Mouse (Mus musculus) embryonic facial prominence, embryonic 13.5 days (tissue): ENCODE data around the gene Map10. TPM values are rescaled to one million over a fixed set of nuclear protein-coding genes. Genes with fewer than 3 reads are reported as not detected.

Experiments used
- ATAC-seq: fragments of 200-750 bp; cut with Nextera tagmentation; 2 replicates; pipeline ENCODE4 v1.8.0; 2017; ENCODE audit warnings: low read depth; ENCODE audit not compliant: insufficient number of reproducible peaks, insufficient read depth, low FRiP score, low TSS enrichment
- H3K27ac ChIP-seq: fragments of 300-500 bp; sonication (generic); 2 replicates; pipeline ENCODE4 v1.5.1; 2015; ENCODE audit warnings: moderate library complexity, mild to moderate bottlenecking, inconsistent platforms
- H3K27me3 ChIP-seq: fragments of 300-500 bp; sonication (generic); 2 replicates; pipeline ENCODE4 v1.6.1; 2015; ENCODE audit warnings: mild to moderate bottlenecking, inconsistent platforms
- H3K36me3 ChIP-seq: fragments of 300-500 bp; sonication (generic); 2 replicates; pipeline ENCODE4 v1.6.1; 2015; ENCODE audit warnings: mild to moderate bottlenecking, inconsistent platforms
- H3K4me1 ChIP-seq: fragments of 300-500 bp; sonication (generic); 2 replicates; pipeline ENCODE4 v1.6.1; 2015; ENCODE audit warnings: inconsistent platforms
- H3K4me2 ChIP-seq: fragments of 300-500 bp; sonication (generic); 2 replicates; pipeline ENCODE4 v1.6.1; 2015; ENCODE audit warnings: moderate library complexity, mild to moderate bottlenecking, inconsistent platforms
- H3K4me3 ChIP-seq: fragments of 300-500 bp; sonication (generic); 2 replicates; pipeline ENCODE4 v1.5.1; 2015; ENCODE audit warnings: mild to moderate bottlenecking, inconsistent platforms
- H3K9ac ChIP-seq: fragments of 300-500 bp; sonication (generic); 2 replicates; pipeline ENCODE4 v1.6.1; 2015; ENCODE audit warnings: mild to moderate bottlenecking, inconsistent platforms
- H3K9me3 ChIP-seq: fragments of 300-500 bp; sonication (generic); 2 replicates; pipeline ENCODE4 v1.6.1; 2016; ENCODE audit warnings: inconsistent platforms
- WGBS: fragments of 180-500 bp; shearing (Covaris S2); methylation state at CpG from one replicate; pipeline ENCODE4 v1.1.7; 2015; ENCODE audit warnings: mixed read lengths; 5-methylcytosine and 5-hydroxymethylcytosine counted together
- polyA plus RNA-seq: library from polyadenylated mRNA; unstranded; fragments of >200 nt; fragmentation: Nextera tagmentation; extraction: Ambion mirVana; gene quantifications from 2 replicates; pipeline ENCODE4 v1.2.1, GENCODE M21; 2015

Map10 gene
- polyA plus RNA-seq, 1 experiment from 2014 or later, result 5.7 TPM

DNA sequence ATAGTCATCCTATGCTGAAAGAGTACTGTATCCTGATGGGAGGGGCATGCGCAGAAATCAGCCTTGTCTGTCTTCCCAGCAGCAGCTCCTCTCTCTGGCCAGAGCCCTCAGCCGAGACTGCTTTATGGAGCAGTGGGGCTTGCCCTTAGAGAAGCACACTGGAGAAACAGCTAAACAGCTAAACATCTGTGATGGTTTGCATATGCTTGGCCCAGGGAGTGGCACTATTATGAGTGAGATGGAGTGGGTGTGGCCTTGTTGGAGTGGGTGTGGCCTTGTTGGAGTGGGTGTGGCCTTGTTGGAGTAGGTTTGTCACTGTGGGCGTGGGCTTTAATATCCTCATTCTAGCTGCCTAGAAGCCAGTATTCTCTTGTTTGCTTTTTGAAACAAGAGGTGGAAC, 23.6 kb downstream of the Map10 start:
- H3K27ac ChIP-seq, result no peak overlapping the region
- H3K4me2 ChIP-seq, result no peak overlapping the region
- H3K9me3 ChIP-seq, result no peaks in the 10 kb centered on the region
- ATAC-seq, result no peak
- no peak overlapping the region for H3K4me3 ChIP-seq
- 74% methylated on average over 3 of the region's 3 CpGs for WGBS
- H3K4me1 ChIP-seq, result 0 out of 2 replicates have a peak, but pooled peaks cover 3% of the 10 kb centered on the region
- H3K9ac ChIP-seq, result no peak overlapping the region
- no peaks in the 10 kb centered on the region for H3K27me3 ChIP-seq
- no peaks in the 10 kb centered on the region for H3K36me3 ChIP-seq

DNA sequence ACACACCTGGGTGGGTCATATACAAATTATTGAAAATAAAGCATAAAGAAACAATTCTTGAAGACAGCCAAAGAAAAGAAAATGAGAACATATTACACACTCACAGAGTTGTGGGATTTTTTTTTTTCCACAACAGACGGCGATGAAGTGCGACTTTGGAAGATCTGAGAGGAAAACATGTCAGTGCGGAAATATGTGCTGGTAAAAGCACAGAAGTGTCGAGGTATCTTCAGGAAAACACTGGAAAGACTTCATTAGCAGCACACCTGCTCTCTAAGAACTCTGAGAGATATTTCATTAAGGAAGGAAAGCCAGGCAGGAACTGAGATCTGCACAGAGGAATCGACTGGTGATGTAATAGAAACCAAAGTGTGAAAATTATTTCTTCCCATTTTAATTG, 26.3 kb downstream of the Map10 start:
- Histone ChIP-seq H3K27me3 (no peaks in the 10 kb centered on the region), H3K4me3 (no peak overlapping the region), H3K9me3 (no peaks in the 10 kb centered on the region), H3K4me1 (0 out of 2 replicates have a peak, but pooled peaks cover 3% of the 10 kb centered on the region), H3K9ac (no peak overlapping the region), H3K36me3 (no peaks in the 10 kb centered on the region), H3K4me2 (no peak overlapping the region), H3K27ac (no peak overlapping the region)
- ATAC-seq, result no peak
- WGBS, result 84% methylated on average over 6 of the region's 6 CpGs

DNA sequence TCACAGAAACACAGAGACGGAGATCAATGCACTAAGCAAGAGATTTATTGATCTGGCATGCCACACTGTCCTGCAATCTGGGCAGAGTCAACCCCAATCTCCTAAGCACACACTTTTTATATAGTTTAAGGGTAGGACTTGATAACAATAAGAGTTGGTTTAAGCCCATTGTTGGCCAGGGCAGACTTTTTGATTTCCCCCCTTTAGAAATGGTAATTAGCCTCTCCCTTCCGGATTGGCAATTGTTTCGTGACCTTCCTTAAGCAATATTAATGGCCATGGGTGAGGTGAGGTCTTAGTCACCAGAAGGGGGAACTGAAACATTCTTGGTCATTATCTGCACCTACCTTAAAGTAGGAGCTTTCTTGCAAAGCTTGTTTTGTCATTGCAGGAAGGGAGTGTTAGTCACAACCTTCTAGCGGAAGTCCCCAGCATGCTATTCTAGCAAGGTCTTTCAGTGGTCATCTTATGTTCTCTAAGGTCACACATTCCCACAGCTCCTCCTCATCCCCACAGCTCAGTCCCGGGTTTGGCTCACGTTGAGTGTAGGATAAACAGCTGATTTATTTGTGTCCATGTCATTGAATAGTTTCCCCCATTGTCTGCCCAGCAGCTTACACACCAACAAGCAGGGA, 29.9 kb downstream of the Map10 start:
- Histone ChIP-seq H3K9me3 (no peaks in the 10 kb centered on the region), H3K27me3 (no peaks in the 10 kb centered on the region), H3K27ac (no peak overlapping the region), H3K4me1 (no peaks in the 10 kb centered on the region), H3K4me3 (no peak overlapping the region), H3K4me2 (no peak overlapping the region), H3K9ac (no peak overlapping the region), H3K36me3 (no peaks in the 10 kb centered on the region)
- WGBS, result 81% methylated on average over 6 of the region's 6 CpGs
- ATAC-seq, result no peak

DNA sequence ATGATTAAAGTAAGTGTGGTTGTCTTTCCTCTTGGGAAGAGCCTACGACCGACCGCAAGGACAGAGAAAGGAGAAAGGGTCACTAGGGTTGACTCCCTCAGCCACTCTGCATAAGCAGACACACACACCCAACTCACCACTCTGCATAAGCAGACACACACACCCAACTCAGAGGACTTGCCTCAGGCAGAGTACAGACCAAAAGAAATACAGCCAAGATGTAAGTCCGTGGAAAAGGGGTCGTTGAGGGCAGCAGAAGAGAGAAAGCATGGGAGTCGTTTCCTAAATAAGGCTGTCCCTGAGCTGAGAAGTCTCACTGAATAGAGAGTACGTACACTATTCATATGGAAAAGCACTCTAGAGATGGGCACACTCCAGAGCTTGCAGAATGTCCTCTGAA, 30.8 kb downstream of the Map10 start:
- H3K4me2 ChIP-seq, result no peak overlapping the region
- H3K9ac ChIP-seq, result no peak overlapping the region
- ATAC-seq, result no peak
- H3K27me3 ChIP-seq, result no peaks in the 10 kb centered on the region
- H3K27ac ChIP-seq, result no peak overlapping the region
- H3K4me1 ChIP-seq, result no peaks in the 10 kb centered on the region
- H3K4me3 ChIP-seq, result no peak overlapping the region
- no peaks in the 10 kb centered on the region for H3K36me3 ChIP-seq
- no peaks in the 10 kb centered on the region for H3K9me3 ChIP-seq
- WGBS, result 62% methylated on average over 7 of the region's 7 CpGs

DNA sequence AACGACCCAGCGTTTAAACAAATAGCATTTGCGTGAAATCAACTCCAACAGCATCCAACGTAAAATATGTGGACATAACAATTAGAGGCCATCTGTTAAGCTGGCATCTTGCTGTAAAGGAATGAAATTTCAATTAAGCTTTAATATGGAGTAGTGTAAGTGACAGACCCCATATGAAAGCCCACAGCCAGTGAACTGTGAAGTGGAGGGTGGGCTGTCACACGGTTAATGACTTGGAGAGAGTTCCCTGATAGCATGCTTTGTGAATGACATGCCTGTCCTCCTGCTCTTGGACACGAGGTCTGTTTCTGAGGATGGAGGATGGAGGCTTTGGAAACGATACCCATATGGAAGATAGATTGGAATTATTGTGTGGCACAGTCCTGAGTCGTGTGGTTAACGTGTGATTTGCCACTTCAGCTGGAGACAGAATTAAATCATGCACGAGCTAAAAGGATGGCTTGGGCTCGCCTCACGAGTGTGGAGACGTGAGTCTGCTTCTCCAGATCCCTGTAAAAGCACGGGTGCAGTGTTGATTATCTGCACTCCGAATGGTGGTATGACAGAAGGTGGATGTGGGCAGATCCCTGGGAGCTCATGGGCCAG, 33.4 kb downstream of the Map10 start:
- no peak for ATAC-seq
- H3K36me3 ChIP-seq, result no peaks in the 10 kb centered on the region
- 77% methylated on average over 15 of the region's 15 CpGs for WGBS

DNA sequence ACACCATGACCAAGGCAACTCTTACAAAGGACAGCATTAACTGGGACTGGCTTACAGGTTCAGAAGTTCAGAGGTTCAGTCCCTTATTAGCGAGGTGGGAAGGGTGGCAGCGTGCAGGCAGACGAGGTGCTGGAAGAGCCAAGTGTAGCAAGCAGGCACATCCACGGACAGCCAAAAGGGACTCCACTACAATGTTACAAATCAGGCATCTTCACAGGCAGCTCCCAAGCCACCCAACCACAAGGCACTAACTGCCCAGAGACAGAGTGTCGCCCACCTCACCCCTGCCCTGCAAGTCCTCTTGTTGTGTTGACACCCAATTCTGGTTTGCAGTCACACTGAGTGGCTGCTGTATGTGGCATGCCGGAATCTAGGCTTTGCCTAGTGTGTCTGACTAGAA, 34.8 kb downstream of the Map10 start:
- Histone ChIP-seq H3K4me1 (no peaks in the 10 kb centered on the region), H3K9ac (no peak overlapping the region), H3K4me3 (no peak overlapping the region), H3K36me3 (no peaks in the 10 kb centered on the region), H3K27me3 (no peaks in the 10 kb centered on the region), H3K9me3 (no peaks in the 10 kb centered on the region), H3K4me2 (no peak overlapping the region), H3K27ac (no peak overlapping the region)
- 90% methylated on average over 6 of the region's 6 CpGs for WGBS
- no peak for ATAC-seq

More for the DNA sequence above, 33.4 kb downstream of the Map10 start:
- H3K4me1 ChIP-seq, result no peaks in the 10 kb centered on the region
- H3K4me2 ChIP-seq, result no peak overlapping the region
- H3K9ac ChIP-seq, result no peak overlapping the region
- no peaks in the 10 kb centered on the region for H3K27me3 ChIP-seq
- no peak overlapping the region for H3K27ac ChIP-seq
- no peaks in the 10 kb centered on the region for H3K9me3 ChIP-seq
- no peak overlapping the region for H3K4me3 ChIP-seq

DNA sequence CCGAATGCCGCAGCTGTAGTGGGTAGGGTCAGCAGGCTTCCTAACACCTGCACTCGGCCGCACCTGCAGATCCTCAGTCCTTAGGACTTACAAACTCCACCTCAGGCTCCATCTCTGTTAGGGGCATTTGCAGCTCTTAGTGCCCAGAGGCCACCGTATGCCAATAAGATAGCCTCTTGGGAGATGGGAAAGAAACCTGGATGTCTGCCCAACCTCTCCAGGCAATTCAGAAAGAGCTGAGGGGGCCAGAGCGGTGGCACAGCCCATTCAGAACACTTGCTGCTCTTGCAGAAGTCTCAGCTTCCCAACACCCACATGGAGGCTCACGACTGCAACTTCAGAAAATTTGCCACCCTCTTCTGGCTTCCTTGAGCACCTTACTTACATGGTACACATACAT, 36.2 kb downstream of the Map10 start:
- no peaks in the 10 kb centered on the region for H3K36me3 ChIP-seq
- no peak overlapping the region for H3K4me2 ChIP-seq
- no peak for ATAC-seq
- no peaks in the 10 kb centered on the region for H3K27me3 ChIP-seq
- no peaks in the 10 kb centered on the region for H3K4me1 ChIP-seq
- no peak overlapping the region for H3K27ac ChIP-seq
- no peak overlapping the region for H3K4me3 ChIP-seq
- H3K9ac ChIP-seq, result no peak overlapping the region
- WGBS, result 81% methylated on average over 7 of the region's 7 CpGs
- no peaks in the 10 kb centered on the region for H3K9me3 ChIP-seq

DNA sequence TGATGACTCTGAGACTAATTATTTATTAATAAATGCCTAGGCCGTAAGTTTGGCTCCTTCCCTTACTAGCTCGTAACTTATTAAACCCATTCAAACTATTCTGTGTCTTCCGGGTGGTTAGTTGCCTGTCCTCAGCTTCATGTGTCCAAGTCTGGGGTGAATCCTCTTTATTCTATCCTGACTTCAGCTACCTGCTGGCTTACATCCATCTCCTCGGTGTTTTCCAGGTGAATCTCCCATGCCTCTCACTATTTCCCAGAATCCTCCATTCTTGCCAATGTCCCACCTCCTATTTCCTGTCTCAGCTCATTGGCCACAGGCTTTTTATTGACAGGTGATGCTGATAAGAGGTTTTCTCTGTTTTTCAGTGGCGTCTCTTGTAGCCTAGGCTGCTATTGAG, 39.6 kb downstream of the Map10 start:
- 90% methylated on average over 5 of the region's 5 CpGs for WGBS
- no peak overlapping the region for H3K9ac ChIP-seq
- no peaks in the 10 kb centered on the region for H3K9me3 ChIP-seq
- no peak overlapping the region for H3K4me2 ChIP-seq
- H3K4me1 ChIP-seq, result no peaks in the 10 kb centered on the region
- no peak for ATAC-seq
- no peaks in the 10 kb centered on the region for H3K27me3 ChIP-seq
- no peaks in the 10 kb centered on the region for H3K36me3 ChIP-seq
- no peak overlapping the region for H3K4me3 ChIP-seq
- no peak overlapping the region for H3K27ac ChIP-seq

DNA sequence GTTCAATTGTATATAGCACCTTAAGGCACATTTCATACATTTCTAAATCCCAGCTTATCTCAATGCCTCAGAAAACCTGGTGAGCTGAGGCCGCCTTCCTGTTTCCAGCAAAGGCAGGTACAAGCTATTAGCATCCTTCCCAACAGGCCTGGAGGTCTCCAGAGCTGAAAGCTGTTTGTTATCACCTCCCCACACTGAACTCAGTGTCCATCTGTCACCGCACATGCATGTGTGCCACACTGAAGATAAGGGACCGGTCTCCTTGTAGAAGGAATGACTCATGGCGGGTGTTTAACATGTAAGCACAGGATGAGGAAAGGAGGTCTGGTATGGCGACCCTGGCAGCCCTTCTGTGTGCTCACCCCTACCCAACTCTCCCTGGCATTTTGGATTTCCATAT, 41.9 kb downstream of the Map10 start:
- 80% methylated on average over 5 of the region's 5 CpGs for WGBS
- Histone ChIP-seq H3K4me2 (no peak overlapping the region), H3K9ac (no peak overlapping the region), H3K9me3 (no peaks in the 10 kb centered on the region), H3K27ac (no peak overlapping the region), H3K36me3 (no peaks in the 10 kb centered on the region), H3K4me1 (no peaks in the 10 kb centered on the region), H3K4me3 (no peak overlapping the region), H3K27me3 (0 out of 2 replicates have a peak, but pooled peaks cover 3% of the 10 kb centered on the region)
- no peak for ATAC-seq

DNA sequence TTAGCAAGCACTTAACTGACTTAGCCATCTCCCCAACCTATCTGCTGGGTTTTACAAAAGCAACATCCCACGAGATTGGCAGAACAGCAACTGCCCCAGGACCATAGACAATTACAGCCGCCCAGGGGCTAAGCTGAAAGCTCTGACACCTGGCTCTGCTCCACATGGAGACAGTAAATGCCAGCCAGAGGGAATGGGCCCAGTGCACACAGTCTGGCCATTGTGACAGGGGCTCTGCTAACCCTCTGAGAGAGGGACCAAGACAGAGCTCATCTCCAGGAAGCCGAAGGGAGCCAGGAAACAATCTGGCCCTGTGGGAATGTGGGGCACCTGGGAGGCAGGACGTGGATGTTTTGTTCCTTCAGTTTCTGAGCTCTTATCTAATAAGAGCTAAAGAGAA, 46.6 kb downstream of the Map10 start:
- WGBS, result 29% methylated on average over 4 of the region's 4 CpGs
- H3K4me3 ChIP-seq, result no peak overlapping the region
- no peak for ATAC-seq
- H3K27me3 ChIP-seq, result 0 out of 2 replicates have a peak, but pooled peaks cover 3% of the 10 kb centered on the region
- H3K9ac ChIP-seq, result no peak overlapping the region
- no peaks in the 10 kb centered on the region for H3K4me1 ChIP-seq
- no peak overlapping the region for H3K4me2 ChIP-seq
- H3K36me3 ChIP-seq, result no peaks in the 10 kb centered on the region
- H3K27ac ChIP-seq, result no peak overlapping the region
- no peaks in the 10 kb centered on the region for H3K9me3 ChIP-seq

DNA sequence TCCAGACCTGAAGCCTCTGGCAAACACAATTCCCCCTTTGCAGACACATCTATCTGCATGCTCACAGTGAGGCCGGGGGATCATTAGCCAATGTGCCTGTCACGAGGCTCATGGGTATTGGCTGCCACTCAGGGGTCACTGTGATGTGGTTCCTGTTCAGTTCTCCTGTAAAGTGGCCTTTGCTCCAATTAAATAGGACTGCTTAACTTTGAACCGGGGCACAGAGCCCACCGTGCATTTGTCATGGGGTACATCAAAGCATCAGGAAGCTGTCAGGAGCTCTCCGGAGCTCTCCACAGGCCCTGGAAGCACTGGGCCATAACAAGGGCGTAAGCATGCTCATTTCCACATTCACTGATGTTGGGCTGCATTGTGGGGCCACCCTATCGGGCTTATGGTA, 47.0 kb downstream of the Map10 start:
- no peaks in the 10 kb centered on the region for H3K9me3 ChIP-seq
- 36% methylated on average over 7 of the region's 7 CpGs for WGBS
- H3K36me3 ChIP-seq, result no peaks in the 10 kb centered on the region
- no peak overlapping the region for H3K9ac ChIP-seq
- no peak overlapping the region for H3K4me3 ChIP-seq
- ATAC-seq, result no peak
- no peak overlapping the region for H3K4me2 ChIP-seq
- H3K4me1 ChIP-seq, result no peaks in the 10 kb centered on the region
- no peak overlapping the region for H3K27ac ChIP-seq
- 0 out of 2 replicates have a peak, but pooled peaks cover 3% of the 10 kb centered on the region for H3K27me3 ChIP-seq

DNA sequence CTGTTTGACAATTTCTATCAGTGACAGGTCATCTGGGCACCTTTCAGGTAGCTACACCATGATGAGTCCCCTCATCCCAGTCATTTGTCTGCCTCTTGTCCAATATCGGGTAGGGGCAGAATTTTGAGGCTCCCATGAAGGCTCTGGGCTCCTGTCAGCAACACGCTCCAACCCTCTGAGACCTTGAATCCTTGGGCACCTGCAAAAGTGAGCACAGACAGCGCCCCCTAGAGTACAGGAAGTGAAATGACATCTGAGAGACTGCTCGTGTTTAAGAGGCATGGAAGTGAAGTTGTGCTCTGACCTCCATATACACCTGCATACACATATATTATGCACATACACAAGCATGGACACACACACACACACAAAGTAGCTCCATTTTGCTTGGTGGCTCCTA, 49.3 kb downstream of the Map10 start:
- 59% methylated on average over 4 of the region's 4 CpGs for WGBS
- H3K27me3 ChIP-seq, result 0 out of 2 replicates have a peak, but pooled peaks cover 3% of the 10 kb centered on the region
- no peaks in the 10 kb centered on the region for H3K36me3 ChIP-seq
- H3K27ac ChIP-seq, result no peak overlapping the region
- no peak overlapping the region for H3K9ac ChIP-seq
- ATAC-seq, result no peak
- no peak overlapping the region for H3K4me3 ChIP-seq
- no peak overlapping the region for H3K4me2 ChIP-seq
- H3K9me3 ChIP-seq, result no peaks in the 10 kb centered on the region
- H3K4me1 ChIP-seq, result no peaks in the 10 kb centered on the region
